Mouse (Mus musculus): ENCODE results near the gene Phrf1. TPM values are rescaled to one million over a fixed set of nuclear protein-coding genes. Genes with fewer than 3 reads are reported as not detected.

The Phrf1 gene
- polyA plus RNA-seq, 1 experiment from 2014 or later, result 26.6 TPM

DNA sequence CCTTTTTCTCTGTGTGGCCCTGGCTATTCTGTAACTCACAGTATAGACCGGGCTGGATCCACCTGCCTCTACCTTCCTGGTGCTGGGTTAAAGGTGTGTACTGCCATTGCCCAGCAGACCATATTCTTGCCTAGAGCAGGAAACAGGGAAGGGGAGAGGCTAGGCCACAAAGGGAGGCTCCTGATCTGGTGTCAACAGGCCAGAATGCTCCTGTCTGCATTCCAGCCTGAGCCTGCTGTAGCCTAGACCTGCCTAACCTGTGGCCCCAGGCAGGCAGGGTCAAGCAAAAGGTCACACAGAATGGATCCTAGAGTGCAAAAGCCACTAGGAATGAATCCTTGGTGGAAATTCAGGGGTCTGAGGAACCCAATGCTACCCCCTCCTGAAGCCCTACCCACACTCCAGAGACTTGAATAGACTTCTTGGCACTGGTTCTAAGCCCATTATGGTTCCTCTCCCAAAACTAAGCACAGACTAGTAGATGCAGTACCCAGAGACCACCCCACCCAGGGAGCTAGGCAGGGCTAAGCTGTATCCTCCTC is 9.0 kb upstream of the Phrf1 start:
- Histone ChIP-seq H3K4me1 (ENCODE audit: insufficient read depth, low read depth, low read length) (peaks cover 30% of the 10 kb centered on the region), H3K4me3 (ENCODE audit: low read depth, low read length) (no peak overlapping the region), H3K9me3 (ENCODE audit: low read length) (no peaks in the 10 kb centered on the region), H3K36me3 (ENCODE audit: insufficient read depth, low read length) (no peaks in the 10 kb centered on the region), H3K27ac (ENCODE audit: low read length) (no peak overlapping the region), H3K27me3 (replicated peaks; ENCODE audit: insufficient read depth, low read length) (no peaks in the 10 kb centered on the region), H3K4me2 (replicated peaks; ENCODE audit: low read depth, low read length) (no peak overlapping the region), H3K9ac (replicated peaks; ENCODE audit: low read depth) (no peak overlapping the region)
- TF ChIP-seq CTCF (IDR thresholded peaks at IDR 0.05) (no peak), EP300 (IDR thresholded peaks at IDR 0.05) (no peak)
- 82% methylated on average over 1 of the region's 1 CpGs for WGBS
- no peak for ATAC-seq
- no peak for DNase-seq (ENCODE audit: low spot score)

- Histone ChIP-seq H3K4me2 (replicated peaks; ENCODE audit: low read depth, low read length) (no peak overlapping the region), H3K27ac (ENCODE audit: low read length) (no peak overlapping the region), H3K36me3 (ENCODE audit: insufficient read depth, low read length) (no peaks in the 10 kb centered on the region), H3K9me3 (ENCODE audit: low read length) (no peaks in the 10 kb centered on the region), H3K9ac (replicated peaks; ENCODE audit: low read depth) (no peak overlapping the region), H3K4me1 (ENCODE audit: insufficient read depth, low read depth, low read length) (peaks cover 26% of the 10 kb centered on the region), H3K27me3 (replicated peaks; ENCODE audit: insufficient read depth, low read length) (no peaks in the 10 kb centered on the region), H3K4me3 (ENCODE audit: low read depth, low read length) (no peak overlapping the region)
- WGBS, result 64% methylated on average over 1 of the region's 1 CpGs
- no peak for TF ChIP-seq EP300 (IDR thresholded peaks at IDR 0.05)
- TF ChIP-seq CTCF (IDR thresholded peaks at IDR 0.05), result no peak
- no peak for ATAC-seq
- DNase-seq (ENCODE audit: low spot score), result no peak
These were observed 8.2 kb upstream of the Phrf1 start for GRCm38 (mm10) chr7:141220377-141220776.

- 4% methylated on average over 41 of the region's 44 CpGs for WGBS
- H3K9me3 ChIP-seq (ENCODE audit: low read length), result no peaks in the 10 kb centered on the region
- peak overlapping the region; percentile 21; the same call in 1 of the 2 replicates for H3K9ac ChIP-seq (replicated peaks; ENCODE audit: low read depth)
- H3K4me3 ChIP-seq (ENCODE audit: low read depth, low read length), result peak overlapping the region; percentile 49
- H3K4me2 ChIP-seq (replicated peaks; ENCODE audit: low read depth, low read length), result peak overlapping the region; percentile 85
- no peaks in the 10 kb centered on the region for H3K36me3 ChIP-seq (ENCODE audit: insufficient read depth, low read length)
- TF ChIP-seq CTCF (IDR thresholded peaks at IDR 0.05) (peak; percentile 45), EP300 (IDR thresholded peaks at IDR 0.05) (no peak)
- DNase-seq (ENCODE audit: low spot score), result peak; percentile 99
- H3K27ac ChIP-seq (ENCODE audit: low read length), result peak overlapping the region; percentile 81
- no peaks in the 10 kb centered on the region for H3K27me3 ChIP-seq (replicated peaks; ENCODE audit: insufficient read depth, low read length)
- H3K4me1 ChIP-seq (ENCODE audit: insufficient read depth, low read depth, low read length), result peaks cover 21% of the 10 kb centered on the region
- ATAC-seq, result peak; percentile 96
These were observed 7.1 kb upstream of the Phrf1 start for GRCm38 (mm10) chr7:141221249-141222125.

DNA sequence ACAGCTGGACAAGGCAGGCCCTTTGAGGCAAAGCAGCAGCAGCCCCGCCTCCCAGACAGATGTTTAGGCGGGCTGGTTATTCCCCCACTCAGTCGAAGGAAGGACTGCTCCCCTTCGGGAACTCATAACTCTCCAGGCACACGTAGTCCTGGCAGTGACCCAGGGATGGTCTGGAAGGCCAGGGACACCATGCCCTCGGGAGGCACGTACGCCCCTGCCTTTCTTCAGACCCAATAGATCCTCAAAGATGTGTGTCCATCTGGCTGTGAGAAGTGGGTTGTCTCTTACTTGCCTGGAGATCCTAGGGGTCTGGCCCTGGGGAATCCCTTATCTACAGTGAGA is 6.5 kb upstream of the Phrf1 start:
- 0 out of 2 replicates have a peak, but pooled peaks have one; percentile 24 for TF ChIP-seq EP300 (IDR thresholded peaks at IDR 0.05)
- TF ChIP-seq CTCF (IDR thresholded peaks at IDR 0.05), result no peak
- 3% methylated on average over 8 of the region's 8 CpGs for WGBS
- Histone ChIP-seq H3K9ac (replicated peaks; ENCODE audit: low read depth) (0 out of 2 replicates have a peak overlapping the region, but pooled peaks have one; percentile 23), H3K27me3 (replicated peaks; ENCODE audit: insufficient read depth, low read length) (no peaks in the 10 kb centered on the region), H3K4me1 (ENCODE audit: insufficient read depth, low read depth, low read length) (peaks cover 21% of the 10 kb centered on the region), H3K27ac (ENCODE audit: low read length) (peak overlapping the region; percentile 81), H3K4me2 (replicated peaks; ENCODE audit: low read depth, low read length) (peak overlapping the region; percentile 85), H3K36me3 (ENCODE audit: insufficient read depth, low read length) (no peaks in the 10 kb centered on the region), H3K4me3 (ENCODE audit: low read depth, low read length) (peak overlapping the region; percentile 20; the same call in 1 of the 2 replicates), H3K9me3 (ENCODE audit: low read length) (no peaks in the 10 kb centered on the region)
- ATAC-seq, result no peak
- no peak for DNase-seq (ENCODE audit: low spot score)

- H3K27ac ChIP-seq (ENCODE audit: low read length), result peak overlapping the region; percentile 81
- 0 out of 2 replicates have a peak overlapping the region, but pooled peaks have one; percentile 23 for H3K9ac ChIP-seq (replicated peaks; ENCODE audit: low read depth)
- WGBS, result 68% methylated on average over 4 of the region's 4 CpGs
- H3K9me3 ChIP-seq (ENCODE audit: low read length), result no peaks in the 10 kb centered on the region
- no peak for DNase-seq (ENCODE audit: low spot score)
- no peak overlapping the region for H3K4me3 ChIP-seq (ENCODE audit: low read depth, low read length)
- peaks cover 21% of the 10 kb centered on the region for H3K4me1 ChIP-seq (ENCODE audit: insufficient read depth, low read depth, low read length)
- H3K4me2 ChIP-seq (replicated peaks; ENCODE audit: low read depth, low read length), result peak overlapping the region; percentile 85
- H3K27me3 ChIP-seq (replicated peaks; ENCODE audit: insufficient read depth, low read length), result no peaks in the 10 kb centered on the region
- no peaks in the 10 kb centered on the region for H3K36me3 ChIP-seq (ENCODE audit: insufficient read depth, low read length)
- ATAC-seq, result no peak
- no peak for TF ChIP-seq CTCF (IDR thresholded peaks at IDR 0.05)
- no peak for TF ChIP-seq EP300 (IDR thresholded peaks at IDR 0.05)
These were observed 5.8 kb upstream of the Phrf1 start for GRCm38 (mm10) chr7:141222696-141223215.

DNA sequence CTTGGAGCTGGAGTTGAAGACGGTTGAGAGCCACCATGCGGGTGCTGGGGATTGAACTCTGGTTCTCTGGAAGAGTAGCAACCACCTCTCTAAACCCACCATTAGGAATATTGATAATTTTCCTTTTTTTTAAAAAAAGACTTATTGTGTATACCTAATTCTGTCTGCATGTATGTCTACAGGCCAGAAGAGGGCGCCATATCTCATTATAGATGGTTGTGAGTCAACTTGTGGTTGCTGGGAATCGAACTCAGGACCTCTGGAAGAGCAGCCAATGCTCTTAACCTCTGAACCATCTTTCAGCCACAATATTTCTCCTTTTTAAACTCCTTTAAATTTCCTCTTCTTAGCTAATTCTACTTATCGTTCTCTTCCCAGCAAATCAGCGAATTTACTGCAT is 2.0 kb upstream of the Phrf1 start:
- peaks cover 12% of the 10 kb centered on the region for H3K4me1 ChIP-seq (ENCODE audit: insufficient read depth, low read depth, low read length)
- H3K4me2 ChIP-seq (replicated peaks; ENCODE audit: low read depth, low read length), result no peak overlapping the region
- no peak overlapping the region for H3K4me3 ChIP-seq (ENCODE audit: low read depth, low read length)
- no peaks in the 10 kb centered on the region for H3K27me3 ChIP-seq (replicated peaks; ENCODE audit: insufficient read depth, low read length)
- H3K36me3 ChIP-seq (ENCODE audit: insufficient read depth, low read length), result no peaks in the 10 kb centered on the region
- ATAC-seq (no peak), DNase-seq (ENCODE audit: low spot score) (no peak)
- no peak overlapping the region for H3K9ac ChIP-seq (replicated peaks; ENCODE audit: low read depth)
- TF ChIP-seq EP300 (IDR thresholded peaks at IDR 0.05), result no peak
- TF ChIP-seq CTCF (IDR thresholded peaks at IDR 0.05), result 0 out of 2 replicates have a peak, but pooled peaks have one; percentile 6
- no peak overlapping the region for H3K27ac ChIP-seq (ENCODE audit: low read length)
- H3K9me3 ChIP-seq (ENCODE audit: low read length), result no peaks in the 10 kb centered on the region
- WGBS, result 79% methylated on average over 6 of the region's 6 CpGs
